ENCODE assay signal across 17 mouse cellular contexts in genomic region chr11:79142381-79142780, GRCm38 (mm10). TPM values are rescaled to one million over a fixed set of nuclear protein-coding genes. Genes with fewer than 3 reads are reported as not detected.
A peak's percentile ranks its signal among the peaks of the same experiment; 100 is the strongest.
DNase-seq lines count a peak whose midpoint lies in the region; ATAC-seq and TF ChIP-seq lines count a peak whose summit lies in the region.
"Had no signal": no experiment of that assay in that cellular context is flagged by ENCODE, and none has a peak within 500 bp of the region (broad histone marks: within the 10 kb centered on the region; RNA-seq: fewer than 3 reads in every experiment).

No protein-coding gene starts in this region.

- H3K9ac ChIP-seq in intestine, postnatal 0 days (ENCODE audit: low read depth, low read length): no peak overlapping the region
- H3K9ac ChIP-seq in intestine, embryonic 16.5 days (ENCODE audit: low read depth, low read length): no peak overlapping the region
- no peak overlapping the region for H3K9ac ChIP-seq in embryonic facial prominence, embryonic 12.5 days
- H3K9ac ChIP-seq: hindbrain, embryonic 14.5 days; liver, embryonic 14.5 days had no signal

- H3K9me3 ChIP-seq in intestine, postnatal 0 days (ENCODE audit: control insufficient read depth): no peaks in the 10 kb centered on the region
- no peaks in the 10 kb centered on the region for H3K9me3 ChIP-seq in intestine, embryonic 16.5 days (ENCODE audit: control insufficient read depth, low read length)
- no peaks in the 10 kb centered on the region for H3K9me3 ChIP-seq in embryonic facial prominence, embryonic 12.5 days

- H3K36me3 ChIP-seq in intestine, postnatal 0 days (ENCODE audit: control insufficient read depth, insufficient read depth): peaks cover 14% of the 10 kb centered on the region; the same call in 1 of the 2 replicates
- no peaks in the 10 kb centered on the region for H3K36me3 ChIP-seq in intestine, embryonic 16.5 days (ENCODE audit: control insufficient read depth, insufficient read depth, low read length)
- H3K36me3 ChIP-seq in embryonic facial prominence, embryonic 12.5 days: no peaks in the 10 kb centered on the region

- WGBS in intestine, postnatal 0 days: 86% methylated on average over 11 of the region's 11 CpGs
- 82% methylated on average over 11 of the region's 11 CpGs for WGBS in intestine, embryonic 16.5 days
- 87% methylated on average over 11 of the region's 11 CpGs for WGBS in embryonic facial prominence, embryonic 12.5 days

- no peak for ATAC-seq in intestine, postnatal 0 days
- ATAC-seq in intestine, embryonic 16.5 days: no peak
- ATAC-seq in embryonic facial prominence, embryonic 12.5 days (ENCODE audit: insufficient number of reproducible peaks, insufficient read depth, low FRiP score, low TSS enrichment): no peak
- ATAC-seq: Patski had no signal

- H3K27ac ChIP-seq in intestine, postnatal 0 days (ENCODE audit: low read depth, low read length): peak overlapping the region; percentile 21; the same call in 1 of the 2 replicates
- no peak overlapping the region for H3K27ac ChIP-seq in intestine, embryonic 16.5 days (ENCODE audit: low read length)
- 0 out of 2 replicates have a peak overlapping the region, but pooled peaks have one; percentile 25 for H3K27ac ChIP-seq in embryonic facial prominence, embryonic 12.5 days
- H3K27ac ChIP-seq: hindbrain, embryonic 14.5 days; liver, embryonic 14.5 days had no signal

- peaks cover 8% of the 10 kb centered on the region for H3K4me1 ChIP-seq in intestine, postnatal 0 days (replicated peaks; ENCODE audit: control insufficient read depth, insufficient read depth, low read length)
- peaks cover 45% of the 10 kb centered on the region for H3K4me1 ChIP-seq in intestine, embryonic 16.5 days (ENCODE audit: control insufficient read depth, insufficient read depth, low read length)
- peaks cover 37% of the 10 kb centered on the region for H3K4me1 ChIP-seq in embryonic facial prominence, embryonic 12.5 days

- TF ChIP-seq CTCF in intestine, postnatal 0 days (IDR thresholded peaks at IDR 0.05; ENCODE audit: low read depth): no peak

- H3K27me3 ChIP-seq in intestine, postnatal 0 days (replicated peaks; ENCODE audit: control insufficient read depth, insufficient read depth, low read length): no peaks in the 10 kb centered on the region
- H3K27me3 ChIP-seq in intestine, embryonic 16.5 days (replicated peaks; ENCODE audit: control insufficient read depth, insufficient read depth, low read length): no peaks in the 10 kb centered on the region
- H3K27me3 ChIP-seq in embryonic facial prominence, embryonic 12.5 days: no peaks in the 10 kb centered on the region
- H3K27me3 ChIP-seq: Patski had no signal

- H3K4me2 ChIP-seq in intestine, postnatal 0 days (replicated peaks; ENCODE audit: low read depth): peak overlapping the region; percentile 75; the same call in 1 of the 2 replicates
- no peak overlapping the region for H3K4me2 ChIP-seq in intestine, embryonic 16.5 days (ENCODE audit: low read depth, low read length)
- no peak overlapping the region for H3K4me2 ChIP-seq in embryonic facial prominence, embryonic 12.5 days (replicated peaks)
- H3K4me2 ChIP-seq: hindbrain, embryonic 14.5 days had no signal

- peak; percentile 93 for DNase-seq in heart, adult 11 months
- no peak for DNase-seq in heart, adult 9 months (ENCODE audit: low spot score in 2 of 2)
- peak; percentile 67 for DNase-seq in thymus, postnatal 25 days
- no peak for DNase-seq in frontal cortex, postnatal 25 days (ENCODE audit: low spot score in 2 of 2)
- no peak for DNase-seq in spleen, postnatal 14 days (ENCODE audit: low spot score in 2 of 2)
- DNase-seq: cerebellum, postnatal 25 days; gastrocnemius, postnatal 36 days; kidney, adult 2 months; kidney, postnatal 4 days; layer of hippocampus, postnatal 36 days; lung, postnatal 10 days had no signal

- H3K4me3 ChIP-seq in intestine, postnatal 0 days (ENCODE audit: low read depth, low read length): no peak overlapping the region
- no peak overlapping the region for H3K4me3 ChIP-seq in intestine, embryonic 16.5 days (ENCODE audit: low read length)
- H3K4me3 ChIP-seq in embryonic facial prominence, embryonic 12.5 days: no peak overlapping the region

RNA-seq across cellular contexts. Expression of gene Ksr1, which starts 3.8 kb away (rescaled TPM):
- 4.7 and 6.8 TPM in 2 replicates for polyA plus RNA-seq in intestine, postnatal 0 days (2015; fragmentation: Nextera tagmentation; extraction: Ambion mirVana)
- polyA plus RNA-seq in intestine, embryonic 16.5 days (2015; fragmentation: Nextera tagmentation; extraction: Ambion mirVana): 4.1 and 4.6 TPM in 2 replicates
- polyA plus RNA-seq in embryonic facial prominence, embryonic 12.5 days (2016; fragmentation: Nextera tagmentation; extraction: Ambion mirVana): 3.9 and 5.0 TPM in 2 replicates

Comparison
In these comparisons a context has a peak if more than half of its experiments do, and no peak if none do; other contexts are left out.
1. DNase-seq: peak in heart, adult 11 months (single experiment) and thymus, postnatal 25 days (single experiment); none in heart, adult 9 months (0 of 2), frontal cortex, postnatal 25 days (0 of 2) and spleen, postnatal 14 days (0 of 2).